Mouse (Mus musculus): ENCODE results near the gene Gnao1. TPM values are rescaled to one million over a fixed set of nuclear protein-coding genes. Genes with fewer than 3 reads are reported as not detected.
A peak's percentile ranks its signal among the peaks of the same experiment; 100 is the strongest.

Gnao1 gene
- polyA plus RNA-seq, 1 experiment from 2014 or later, result 17.4 TPM

- H3K36me3 ChIP-seq (ENCODE audit: control insufficient read depth, insufficient read depth, low read length), result peaks cover 94% of the 10 kb centered on the region
- 88% methylated on average over 11 of the region's 11 CpGs for WGBS
Observed at GRCm38 (mm10) chr8:93974602-93975186, 164.9 kb downstream of the Gnao1 start.

GRCm38 (mm10) chr8:93975358-93975757, 165.6 kb downstream of the Gnao1 start:
- Histone ChIP-seq H3K4me3 (ENCODE audit: control insufficient read depth in 1 of 2, insufficient read depth in 1 of 2, low read depth in 1 of 2, low read length in 2 of 2) (no peak overlapping the region), H3K9me3 (ENCODE audit: control insufficient read depth, low read length) (no peaks in the 10 kb centered on the region), H3K9ac (ENCODE audit: low read length) (no peak overlapping the region), H3K27me3 (ENCODE audit: control insufficient read depth, insufficient read depth, low read length) (no peaks in the 10 kb centered on the region), H3K4me1 (ENCODE audit: control insufficient read depth in 2 of 2, insufficient read depth in 2 of 2, low read length in 2 of 2) (peaks cover 0 to 2% of the 10 kb centered on the region in 2 experiments; a peak in 1 of 4 replicates), H3K4me2 (ENCODE audit: low read length) (no peak overlapping the region), H3K27ac (replicated peaks in 1 of 2; ENCODE audit: control insufficient read depth in 1 of 2, insufficient read depth in 1 of 2, low read depth in 2 of 2, low read length in 2 of 2) (no peak overlapping the region), H3K36me3 (ENCODE audit: control insufficient read depth, insufficient read depth, low read length) (peaks cover 97% of the 10 kb centered on the region)
- WGBS, result 92% methylated on average over 2 of the region's 2 CpGs
- ATAC-seq (ENCODE audit: insufficient number of reproducible peaks, insufficient read depth, low FRiP score, low read depth), result no peak

More at GRCm38 (mm10) chr8:93974602-93975186, 164.9 kb downstream of the Gnao1 start:
- Histone ChIP-seq H3K27me3 (ENCODE audit: control insufficient read depth, insufficient read depth, low read length) (no peaks in the 10 kb centered on the region), H3K4me3 (ENCODE audit: control insufficient read depth in 1 of 2, insufficient read depth in 1 of 2, low read depth in 1 of 2, low read length in 2 of 2) (no peak overlapping the region), H3K27ac (replicated peaks in 1 of 2; ENCODE audit: control insufficient read depth in 1 of 2, insufficient read depth in 1 of 2, low read depth in 2 of 2, low read length in 2 of 2) (no peak overlapping the region), H3K4me1 (ENCODE audit: control insufficient read depth in 2 of 2, insufficient read depth in 2 of 2, low read length in 2 of 2) (peaks cover 0 to 2% of the 10 kb centered on the region in 2 experiments; a peak in 1 of 4 replicates), H3K9ac (ENCODE audit: low read length) (no peak overlapping the region), H3K9me3 (ENCODE audit: control insufficient read depth, low read length) (no peaks in the 10 kb centered on the region), H3K4me2 (ENCODE audit: low read length) (no peak overlapping the region)
- no peak for ATAC-seq (ENCODE audit: insufficient number of reproducible peaks, insufficient read depth, low FRiP score, low read depth)

DNA sequence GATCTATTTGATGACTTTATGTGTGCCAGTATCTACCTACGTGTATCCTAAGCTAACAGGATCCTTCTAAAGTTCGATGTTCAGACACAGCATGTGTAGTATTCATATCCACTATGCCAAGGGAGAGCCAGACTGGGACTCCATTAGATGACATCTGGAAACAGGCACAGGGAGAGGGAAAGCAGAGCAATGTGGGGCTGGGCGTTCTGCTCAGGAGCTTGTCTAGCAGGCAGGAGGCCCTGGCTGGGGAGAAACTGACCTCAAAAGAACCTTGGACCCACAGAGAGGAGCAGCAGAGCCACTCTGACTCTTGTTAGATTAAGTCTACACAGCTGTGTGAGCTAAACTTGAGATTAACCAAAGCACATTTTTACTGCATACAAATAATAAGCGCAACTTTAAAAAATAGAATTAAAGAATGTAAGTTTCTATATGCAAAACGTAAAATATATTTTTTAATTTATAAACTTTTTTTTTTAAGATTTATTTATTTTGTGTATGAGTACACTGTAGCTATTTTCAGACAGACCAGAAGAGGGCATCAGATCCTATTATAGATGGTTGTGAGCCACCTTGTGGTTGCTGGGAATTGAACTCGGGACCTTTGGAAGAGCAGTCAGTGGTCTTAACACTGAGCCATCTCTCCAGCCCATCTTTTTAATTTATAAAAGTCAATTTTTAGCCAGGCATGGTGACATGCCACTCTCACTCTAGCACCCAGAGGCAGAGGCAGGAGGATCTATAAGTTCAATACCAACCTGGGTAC, 166.9 kb downstream of the Gnao1 start:
- H3K4me1 ChIP-seq (ENCODE audit: control insufficient read depth in 2 of 2, insufficient read depth in 2 of 2, low read length in 2 of 2), result peaks cover 0 to 2% of the 10 kb centered on the region in 2 experiments; a peak in 1 of 4 replicates
- H3K4me2 ChIP-seq (ENCODE audit: low read length), result no peak overlapping the region
- peaks cover 97% of the 10 kb centered on the region for H3K36me3 ChIP-seq (ENCODE audit: control insufficient read depth, insufficient read depth, low read length)
- H3K27ac ChIP-seq (replicated peaks in 1 of 2; ENCODE audit: control insufficient read depth in 1 of 2, insufficient read depth in 1 of 2, low read depth in 2 of 2, low read length in 2 of 2), result 0 out of 4 replicates have a peak overlapping the region, but pooled peaks of 1 of the 2 experiments have one; percentile 31
- H3K9me3 ChIP-seq (ENCODE audit: control insufficient read depth, low read length), result no peaks in the 10 kb centered on the region
- ATAC-seq (ENCODE audit: insufficient number of reproducible peaks, insufficient read depth, low FRiP score, low read depth), result no peak
- H3K9ac ChIP-seq (ENCODE audit: low read length), result no peak overlapping the region
- 81% methylated on average over 6 of the region's 6 CpGs for WGBS
- H3K4me3 ChIP-seq (ENCODE audit: control insufficient read depth in 1 of 2, insufficient read depth in 1 of 2, low read depth in 1 of 2, low read length in 2 of 2), result no peak overlapping the region
- no peaks in the 10 kb centered on the region for H3K27me3 ChIP-seq (ENCODE audit: control insufficient read depth, insufficient read depth, low read length)

DNA sequence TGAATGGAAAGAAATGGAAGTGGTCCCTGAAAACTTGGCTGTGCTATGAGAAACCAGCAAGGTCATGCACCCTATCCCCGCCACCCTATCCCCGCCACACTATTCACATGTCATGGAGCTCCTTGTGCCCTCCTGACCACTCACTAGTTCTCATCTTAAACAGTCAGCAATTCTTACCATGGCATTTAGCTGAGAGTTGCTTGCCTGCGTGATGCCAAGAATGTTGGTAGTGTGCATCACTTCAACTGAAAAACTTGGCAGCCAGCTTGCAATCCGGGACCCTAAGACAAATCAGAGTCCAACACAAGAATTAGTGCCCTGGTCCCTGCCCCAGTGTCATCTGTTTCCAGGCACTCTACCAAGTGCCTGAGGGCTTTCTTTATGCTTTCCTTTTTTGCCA, 170.4 kb downstream of the Gnao1 start:
- Histone ChIP-seq H3K9ac (ENCODE audit: low read length) (no peak overlapping the region), H3K27ac (replicated peaks in 1 of 2; ENCODE audit: control insufficient read depth in 1 of 2, insufficient read depth in 1 of 2, low read depth in 2 of 2, low read length in 2 of 2) (no peak overlapping the region), H3K9me3 (ENCODE audit: control insufficient read depth, low read length) (no peaks in the 10 kb centered on the region), H3K4me3 (ENCODE audit: control insufficient read depth in 1 of 2, insufficient read depth in 1 of 2, low read depth in 1 of 2, low read length in 2 of 2) (no peak overlapping the region), H3K36me3 (ENCODE audit: control insufficient read depth, insufficient read depth, low read length) (peaks cover 96% of the 10 kb centered on the region), H3K4me1 (ENCODE audit: control insufficient read depth in 2 of 2, insufficient read depth in 2 of 2, low read length in 2 of 2) (peaks cover 0 to 2% of the 10 kb centered on the region in 2 experiments; a peak in 1 of 4 replicates), H3K27me3 (ENCODE audit: control insufficient read depth, insufficient read depth, low read length) (no peaks in the 10 kb centered on the region), H3K4me2 (ENCODE audit: low read length) (no peak overlapping the region)
- 90% methylated on average over 4 of the region's 4 CpGs for WGBS
- ATAC-seq (ENCODE audit: insufficient number of reproducible peaks, insufficient read depth, low FRiP score, low read depth), result no peak

- H3K4me2 ChIP-seq (ENCODE audit: low read length), result no peak overlapping the region
- no peak overlapping the region for H3K9ac ChIP-seq (ENCODE audit: low read length)
- no peaks in the 10 kb centered on the region for H3K27me3 ChIP-seq (ENCODE audit: control insufficient read depth, insufficient read depth, low read length)
- H3K4me1 ChIP-seq (ENCODE audit: control insufficient read depth in 2 of 2, insufficient read depth in 2 of 2, low read length in 2 of 2), result no peaks in the 10 kb centered on the region; a peak in 1 of 4 replicates
- 84% methylated on average over 5 of the region's 5 CpGs for WGBS
- ATAC-seq (ENCODE audit: insufficient number of reproducible peaks, insufficient read depth, low FRiP score, low read depth), result no peak
- peaks cover 96% of the 10 kb centered on the region for H3K36me3 ChIP-seq (ENCODE audit: control insufficient read depth, insufficient read depth, low read length)
- H3K27ac ChIP-seq (replicated peaks in 1 of 2; ENCODE audit: control insufficient read depth in 1 of 2, insufficient read depth in 1 of 2, low read depth in 2 of 2, low read length in 2 of 2), result no peak overlapping the region
- no peak overlapping the region for H3K4me3 ChIP-seq (ENCODE audit: control insufficient read depth in 1 of 2, insufficient read depth in 1 of 2, low read depth in 1 of 2, low read length in 2 of 2)
- H3K9me3 ChIP-seq (ENCODE audit: control insufficient read depth, low read length), result no peaks in the 10 kb centered on the region
Observed at GRCm38 (mm10) chr8:93981679-93982215, 172.0 kb downstream of the Gnao1 start.

GRCm38 (mm10) chr8:93983827-93984226, 174.1 kb downstream of the Gnao1 start:
- Histone ChIP-seq H3K27me3 (ENCODE audit: control insufficient read depth, insufficient read depth, low read length) (no peaks in the 10 kb centered on the region), H3K9me3 (ENCODE audit: control insufficient read depth, low read length) (no peaks in the 10 kb centered on the region), H3K27ac (replicated peaks in 1 of 2; ENCODE audit: control insufficient read depth in 1 of 2, insufficient read depth in 1 of 2, low read depth in 2 of 2, low read length in 2 of 2) (no peak overlapping the region), H3K4me1 (ENCODE audit: control insufficient read depth in 2 of 2, insufficient read depth in 2 of 2, low read length in 2 of 2) (no peaks in the 10 kb centered on the region; a peak in 1 of 4 replicates), H3K4me3 (ENCODE audit: control insufficient read depth in 1 of 2, insufficient read depth in 1 of 2, low read depth in 1 of 2, low read length in 2 of 2) (no peak overlapping the region), H3K9ac (ENCODE audit: low read length) (no peak overlapping the region), H3K4me2 (ENCODE audit: low read length) (no peak overlapping the region), H3K36me3 (ENCODE audit: control insufficient read depth, insufficient read depth, low read length) (peaks cover 91% of the 10 kb centered on the region)
- ATAC-seq (ENCODE audit: insufficient number of reproducible peaks, insufficient read depth, low FRiP score, low read depth), result no peak
- 73% methylated on average over 3 of the region's 3 CpGs for WGBS

- WGBS, result 86% methylated on average over 3 of the region's 3 CpGs
- no peaks in the 10 kb centered on the region; a peak in 1 of 4 replicates for H3K4me1 ChIP-seq (ENCODE audit: control insufficient read depth in 2 of 2, insufficient read depth in 2 of 2, low read length in 2 of 2)
- no peak overlapping the region for H3K9ac ChIP-seq (ENCODE audit: low read length)
- no peak for ATAC-seq (ENCODE audit: insufficient number of reproducible peaks, insufficient read depth, low FRiP score, low read depth)
- H3K36me3 ChIP-seq (ENCODE audit: control insufficient read depth, insufficient read depth, low read length), result peaks cover 90% of the 10 kb centered on the region
- no peaks in the 10 kb centered on the region for H3K27me3 ChIP-seq (ENCODE audit: control insufficient read depth, insufficient read depth, low read length)
- H3K4me2 ChIP-seq (ENCODE audit: low read length), result no peak overlapping the region
- H3K4me3 ChIP-seq (ENCODE audit: control insufficient read depth in 1 of 2, insufficient read depth in 1 of 2, low read depth in 1 of 2, low read length in 2 of 2), result no peak overlapping the region
- no peak overlapping the region for H3K27ac ChIP-seq (replicated peaks in 1 of 2; ENCODE audit: control insufficient read depth in 1 of 2, insufficient read depth in 1 of 2, low read depth in 2 of 2, low read length in 2 of 2)
- no peaks in the 10 kb centered on the region for H3K9me3 ChIP-seq (ENCODE audit: control insufficient read depth, low read length)
Observed at GRCm38 (mm10) chr8:93984731-93985130, 175.0 kb downstream of the Gnao1 start.
